Mouse (Mus musculus) midbrain, embryonic 10.5 days (tissue): Measurements from ENCODE around the gene Rps27l. TPM values are rescaled to one million over a fixed set of nuclear protein-coding genes. Genes with fewer than 3 reads are reported as not detected.

Source experiments
- DNase-seq: peaks from one replicate; pipeline ENCODE4 v3.0.0-alpha.2; 2017; ENCODE audit warnings: low spot score
- H3K27ac ChIP-seq: fragments of 300-500 bp; sonication (generic); replicated peaks from 2 replicates; pipeline ENCODE4 v1.5.1; 2016; ENCODE audit warnings: mild to moderate bottlenecking
- H3K27me3 ChIP-seq: fragments of 300-500 bp; sonication (generic); 2 replicates; pipeline ENCODE4 v1.6.1; 2016; ENCODE audit warnings: low read depth, mild to moderate bottlenecking; ENCODE audit not compliant: poor library complexity, severe bottlenecking
- H3K36me3 ChIP-seq: fragments of 300-500 bp; sonication (generic); 2 replicates; pipeline ENCODE4 v1.6.1; 2016; ENCODE audit warnings: mild to moderate bottlenecking, moderate library complexity
- H3K4me1 ChIP-seq: fragments of 300-500 bp; sonication (generic); 2 replicates; pipeline ENCODE4 v1.6.1; 2016
- H3K4me3 ChIP-seq: fragments of 300-500 bp; sonication (generic); 2 replicates; pipeline ENCODE4 v1.5.1; 2016; ENCODE audit warnings: mild to moderate bottlenecking, moderate library complexity
- H3K9me3 ChIP-seq: fragments of 300-500 bp; sonication (generic); replicated peaks from 2 replicates; pipeline ENCODE4 v1.6.1; 2016; ENCODE audit warnings: mild to moderate bottlenecking
- WGBS: fragments of 180-500 bp; shearing (Covaris S2); methylation state at CpG from one replicate; pipeline ENCODE4 v1.1.7; 2016; 5-methylcytosine and 5-hydroxymethylcytosine counted together
- polyA plus RNA-seq: library from polyadenylated mRNA; unstranded; fragments of >200 nt; fragmentation: Nextera tagmentation; extraction: Ambion mirVana; gene quantifications from 2 replicates; pipeline ENCODE4 v1.2.1, GENCODE M21; 2016

Rps27l gene
- polyA plus RNA-seq, 1 experiment from 2014 or later, result 790 TPM

- no peak overlapping the region for H3K27ac ChIP-seq
- 61% methylated on average over 9 of the region's 9 CpGs for WGBS
- H3K9me3 ChIP-seq, result no peaks in the 10 kb centered on the region
- no peaks in the 10 kb centered on the region for H3K36me3 ChIP-seq
- H3K27me3 ChIP-seq, result no peaks in the 10 kb centered on the region
- H3K4me1 ChIP-seq, result peaks cover 16% of the 10 kb centered on the region; the same call in 1 of the 2 replicates
- H3K4me3 ChIP-seq, result no peak overlapping the region
- DNase-seq, result no peak
Measured at GRCm38 (mm10) chr9:66991021-66991749, 45.3 kb downstream of the Rps27l start.

- H3K36me3 ChIP-seq, result no peaks in the 10 kb centered on the region
- H3K27ac ChIP-seq, result no peak overlapping the region
- WGBS, result 78% methylated on average over 8 of the region's 8 CpGs
- no peaks in the 10 kb centered on the region for H3K9me3 ChIP-seq
- no peak overlapping the region for H3K4me3 ChIP-seq
- DNase-seq, result no peak
- H3K27me3 ChIP-seq, result no peaks in the 10 kb centered on the region
- peaks cover 16% of the 10 kb centered on the region; the same call in 1 of the 2 replicates for H3K4me1 ChIP-seq
Measured at GRCm38 (mm10) chr9:66991750-66992410, 46.0 kb downstream of the Rps27l start.

Other genes starting within 250 kb of the Rps27l start
- gene Car12, start 232.4 kb upstream of the Rps27l start, polyA plus RNA-seq, result 0.93 and 1.5 TPM in 2 replicates
- gene Aph1b, start 150.6 kb upstream of the Rps27l start, polyA plus RNA-seq, result 11.1 and 13.6 TPM in 2 replicates
- 0.28 and 0.40 TPM in 2 replicates for gene Gm10647, start 149.0 kb upstream of the Rps27l start, polyA plus RNA-seq
- gene Aph1c, start 111.4 kb upstream of the Rps27l start, polyA plus RNA-seq, result 1.1 and 1.4 TPM in 2 replicates
- 26.7 and 32.1 TPM in 2 replicates for gene Rab8b, start 26.4 kb upstream of the Rps27l start, polyA plus RNA-seq
- gene Lactb, start 29.4 kb downstream of the Rps27l start, polyA plus RNA-seq, result 8.2 and 9.6 TPM in 2 replicates
- gene Tpm1, start 103.3 kb downstream of the Rps27l start, polyA plus RNA-seq, result 263 and 275 TPM in 2 replicates